Comparison of ENCODE assay signal across 19 mouse cellular contexts in genomic region chr4:82598436-82598835, GRCm38 (mm10).
DNase-seq lines count a peak whose midpoint lies in the region; ATAC-seq and TF ChIP-seq lines count a peak whose summit lies in the region.
"Had no signal": no experiment of that assay in that cellular context is flagged by ENCODE, and none has a peak within 500 bp of the region (broad histone marks: within the 10 kb centered on the region; RNA-seq: fewer than 3 reads in every experiment).

No protein-coding gene starts in this region.

- peak overlapping the region; percentile 7; the same call in 1 of the 2 replicates for H3K4me2 ChIP-seq in heart, embryonic 13.5 days
- no peak overlapping the region for H3K4me2 ChIP-seq in lung, postnatal 0 days (replicated peaks; ENCODE audit: low read depth, low read length)
- H3K4me2 ChIP-seq in stomach, embryonic 15.5 days: no peak overlapping the region
- H3K4me2 ChIP-seq: forebrain, embryonic 13.5 days; hindbrain, embryonic 15.5 days; neural tube, embryonic 12.5 days had no signal

- no peak overlapping the region for H3K4me3 ChIP-seq in heart, embryonic 13.5 days
- no peak overlapping the region for H3K4me3 ChIP-seq in lung, postnatal 0 days (ENCODE audit: low read depth, low read length)
- no peak overlapping the region for H3K4me3 ChIP-seq in stomach, embryonic 15.5 days (replicated peaks)
- H3K4me3 ChIP-seq: forebrain, embryonic 13.5 days; hindbrain, embryonic 15.5 days; neural tube, embryonic 12.5 days had no signal

- H3K36me3 ChIP-seq in heart, embryonic 13.5 days: no peaks in the 10 kb centered on the region
- no peaks in the 10 kb centered on the region for H3K36me3 ChIP-seq in lung, postnatal 0 days (ENCODE audit: insufficient read depth, low read length)
- no peaks in the 10 kb centered on the region for H3K36me3 ChIP-seq in stomach, embryonic 15.5 days
- H3K36me3 ChIP-seq: hindbrain, embryonic 15.5 days; neural tube, embryonic 12.5 days had no signal

- peak overlapping the region; percentile 59; the same call in 1 of the 2 replicates for H3K27ac ChIP-seq in heart, embryonic 13.5 days (replicated peaks)
- no peak overlapping the region for H3K27ac ChIP-seq in lung, postnatal 0 days (ENCODE audit: low read length)
- H3K27ac ChIP-seq in stomach, embryonic 15.5 days: no peak overlapping the region
- H3K27ac ChIP-seq: forebrain, embryonic 13.5 days; hindbrain, embryonic 15.5 days; liver, embryonic 14.5 days; neural tube, embryonic 12.5 days had no signal

- DNase-seq in embryo, embryonic 10 days (ENCODE audit: low spot score): peak; percentile 31
- no peak for DNase-seq in embryo, embryonic 11 days
- DNase-seq in heart, adult 8-10 months (ENCODE audit: low spot score): no peak
- DNase-seq in lung, postnatal 0 days (ENCODE audit: low spot score): peak; percentile 32
- no peak for DNase-seq in lung, postnatal 36 days
- DNase-seq: adrenal gland, postnatal 36 days; cerebellum, postnatal 10 days; right cerebral cortex, postnatal 4 days; thymus, postnatal 25 days had no signal

- no peak for ATAC-seq in heart, embryonic 13.5 days (ENCODE audit: extremely low read depth, insufficient number of reproducible peaks, low FRiP score, low TSS enrichment)
- ATAC-seq in lung, postnatal 0 days: peak; percentile 38; the same call in 1 of the 2 replicates
- 0 out of 2 replicates have a peak, but pooled peaks have one; percentile 53 for ATAC-seq in stomach, embryonic 15.5 days (ENCODE audit: insufficient read depth, low FRiP score, low read depth)
- no peak for ATAC-seq in megakaryocyte-erythroid progenitor cell, adult 5-6 weeks (replicated peaks; ENCODE audit: low FRiP score, low TSS enrichment, poor library complexity, severe bottlenecking)
- ATAC-seq: forebrain, embryonic 13.5 days; intestine, postnatal 0 days; midbrain, embryonic 16.5 days had no signal

- 22% methylated on average over 4 of the region's 4 CpGs for WGBS in heart, embryonic 13.5 days
- WGBS in lung, postnatal 0 days: 19% methylated on average over 4 of the region's 4 CpGs
- WGBS in stomach, embryonic 15.5 days: 37% methylated on average over 4 of the region's 4 CpGs

- H3K27me3 ChIP-seq in heart, embryonic 13.5 days (replicated peaks): no peaks in the 10 kb centered on the region
- H3K27me3 ChIP-seq in lung, postnatal 0 days (replicated peaks; ENCODE audit: insufficient read depth, low read length): no peaks in the 10 kb centered on the region
- H3K27me3 ChIP-seq in stomach, embryonic 15.5 days (replicated peaks): no peaks in the 10 kb centered on the region
- H3K27me3 ChIP-seq: CH12.LX; forebrain, embryonic 13.5 days; hindbrain, embryonic 15.5 days; neural tube, embryonic 12.5 days had no signal

- H3K4me1 ChIP-seq in heart, embryonic 13.5 days: peaks cover 46% of the 10 kb centered on the region
- no peaks in the 10 kb centered on the region for H3K4me1 ChIP-seq in lung, postnatal 0 days (ENCODE audit: insufficient read depth, low read depth, low read length)
- H3K4me1 ChIP-seq in stomach, embryonic 15.5 days: peaks cover 4% of the 10 kb centered on the region; the same call in 1 of the 2 replicates
- H3K4me1 ChIP-seq: hindbrain, embryonic 15.5 days; neural tube, embryonic 12.5 days had no signal

- no peak for TF ChIP-seq EP300 in lung, postnatal 0 days (IDR thresholded peaks at IDR 0.05)

- H3K9me3 ChIP-seq in heart, embryonic 13.5 days: peaks cover 10% of the 10 kb centered on the region
- H3K9me3 ChIP-seq in lung, postnatal 0 days (ENCODE audit: low read length): peaks cover 4% of the 10 kb centered on the region; the same call in 1 of the 2 replicates
- no peaks in the 10 kb centered on the region for H3K9me3 ChIP-seq in stomach, embryonic 15.5 days
- H3K9me3 ChIP-seq: hindbrain, embryonic 15.5 days had no signal

- no peak for TF ChIP-seq CTCF in lung, postnatal 0 days (IDR thresholded peaks at IDR 0.05)

- no peak overlapping the region for H3K9ac ChIP-seq in heart, embryonic 13.5 days
- no peak overlapping the region for H3K9ac ChIP-seq in lung, postnatal 0 days (replicated peaks; ENCODE audit: low read depth)
- H3K9ac ChIP-seq in stomach, embryonic 15.5 days: no peak overlapping the region
- H3K9ac ChIP-seq: forebrain, embryonic 13.5 days; hindbrain, embryonic 15.5 days; liver, embryonic 14.5 days; neural tube, embryonic 12.5 days had no signal

Comparison
In these comparisons a context has a peak if more than half of its experiments do, and no peak if none do; other contexts are left out.
1. DNase-seq: peak in embryo, embryonic 10 days (single experiment) and lung, postnatal 0 days (single experiment); none in embryo, embryonic 11 days (single experiment), heart, adult 8-10 months (single experiment) and lung, postnatal 36 days (single experiment).
2. ATAC-seq: peak in lung, postnatal 0 days (single experiment) and stomach, embryonic 15.5 days (single experiment); none in heart, embryonic 13.5 days (single experiment) and megakaryocyte-erythroid progenitor cell, adult 5-6 weeks (single experiment).